In genomic region chr17:28224615-28225014, GRCm38 (mm10) we compare ENCODE assay signal across 12 mouse cellular contexts. TPM values are rescaled to one million over a fixed set of nuclear protein-coding genes. Genes with fewer than 3 reads are reported as not detected.
A peak's percentile ranks its signal among the peaks of the same experiment; 100 is the strongest.
DNase-seq lines count a peak whose midpoint lies in the region; ATAC-seq lines count a peak whose summit lies in the region.
"Had no signal": no experiment of that assay in that cellular context is flagged by ENCODE, and none has a peak within 500 bp of the region (broad histone marks: within the 10 kb centered on the region; RNA-seq: fewer than 3 reads in every experiment).

No protein-coding gene starts in this region.

- peaks cover 20% of the 10 kb centered on the region for H3K4me1 ChIP-seq in forebrain, embryonic 13.5 days
- peaks cover 11% of the 10 kb centered on the region; the same call in 1 of the 2 replicates for H3K4me1 ChIP-seq in forebrain, embryonic 11.5 days (replicated peaks; ENCODE audit: control insufficient read depth, insufficient read depth, low read length)
- peaks cover 15% of the 10 kb centered on the region for H3K4me1 ChIP-seq in kidney, embryonic 14.5 days (ENCODE audit: control insufficient read depth, insufficient read depth, low read length)

- no peak for DNase-seq in forebrain, embryonic 11.5 days (ENCODE audit: low spot score)
- no peak for DNase-seq in kidney, postnatal 14 days
- DNase-seq in urinary bladder, postnatal 14 days (ENCODE audit: low spot score), result peak; percentile 73
- DNase-seq in urinary bladder, postnatal 10 days (ENCODE audit: low spot score), result no peak
- no peak for DNase-seq in MN1 (ENCODE audit: low spot score)
- no peak for DNase-seq in spleen, adult 18-20 months

- ATAC-seq in forebrain, embryonic 13.5 days, result no peak
- no peak for ATAC-seq in forebrain, embryonic 11.5 days (replicated peaks; ENCODE audit: low FRiP score)
- no peak for ATAC-seq in kidney, embryonic 14.5 days (ENCODE audit: low FRiP score, low TSS enrichment)

- H3K27ac ChIP-seq in forebrain, embryonic 13.5 days, result peak overlapping the region; percentile 19; the same call in 1 of the 2 replicates
- H3K27ac ChIP-seq in forebrain, embryonic 11.5 days (ENCODE audit: low read depth, low read length), result no peak overlapping the region
- H3K27ac ChIP-seq in kidney, embryonic 14.5 days (ENCODE audit: low read depth, low read length), result 0 out of 2 replicates have a peak overlapping the region, but pooled peaks have one; percentile 19
- H3K27ac ChIP-seq: liver, embryonic 14.5 days had no signal

- no peaks in the 10 kb centered on the region for H3K9me3 ChIP-seq in forebrain, embryonic 13.5 days (replicated peaks)
- H3K9me3 ChIP-seq in forebrain, embryonic 11.5 days (ENCODE audit: control insufficient read depth, low read length), result no peaks in the 10 kb centered on the region; the same call in 1 of the 2 replicates
- no peaks in the 10 kb centered on the region for H3K9me3 ChIP-seq in kidney, embryonic 14.5 days (ENCODE audit: control insufficient read depth, low read length)
- H3K9me3 ChIP-seq: embryonic facial prominence, embryonic 12.5 days; heart, embryonic 12.5 days; hindbrain, embryonic 12.5 days had no signal

- 89% methylated on average over 10 of the region's 10 CpGs for WGBS in forebrain, embryonic 13.5 days
- 84% methylated on average over 10 of the region's 10 CpGs for WGBS in forebrain, embryonic 11.5 days
- 90% methylated on average over 10 of the region's 10 CpGs for WGBS in kidney, embryonic 14.5 days

- no peaks in the 10 kb centered on the region for H3K36me3 ChIP-seq in forebrain, embryonic 13.5 days (ENCODE audit: poor library complexity, severe bottlenecking)
- H3K36me3 ChIP-seq in forebrain, embryonic 11.5 days (ENCODE audit: control insufficient read depth, insufficient read depth, low read length), result no peaks in the 10 kb centered on the region
- no peaks in the 10 kb centered on the region for H3K36me3 ChIP-seq in kidney, embryonic 14.5 days (ENCODE audit: control insufficient read depth, insufficient read depth, low read length)
- H3K36me3 ChIP-seq: embryonic facial prominence, embryonic 12.5 days; heart, embryonic 12.5 days; hindbrain, embryonic 12.5 days had no signal

- H3K4me3 ChIP-seq in forebrain, embryonic 13.5 days, result no peak overlapping the region
- no peak overlapping the region for H3K4me3 ChIP-seq in forebrain, embryonic 11.5 days (ENCODE audit: low read depth, low read length)
- no peak overlapping the region for H3K4me3 ChIP-seq in kidney, embryonic 14.5 days (ENCODE audit: low read length)

- no peak overlapping the region for H3K4me2 ChIP-seq in forebrain, embryonic 13.5 days
- no peak overlapping the region for H3K4me2 ChIP-seq in forebrain, embryonic 11.5 days (ENCODE audit: low read depth, low read length, severe bottlenecking)
- no peak overlapping the region for H3K4me2 ChIP-seq in kidney, embryonic 14.5 days (replicated peaks; ENCODE audit: low read depth, low read length)

- no peak overlapping the region for H3K9ac ChIP-seq in forebrain, embryonic 13.5 days
- H3K9ac ChIP-seq in forebrain, embryonic 11.5 days (ENCODE audit: low read length), result no peak overlapping the region
- H3K9ac ChIP-seq in kidney, embryonic 14.5 days (ENCODE audit: low read depth, low read length), result no peak overlapping the region
- H3K9ac ChIP-seq: liver, embryonic 14.5 days had no signal

- H3K27me3 ChIP-seq in forebrain, embryonic 13.5 days, result no peaks in the 10 kb centered on the region
- no peaks in the 10 kb centered on the region; the same call in 1 of the 2 replicates for H3K27me3 ChIP-seq in forebrain, embryonic 11.5 days (ENCODE audit: control insufficient read depth, insufficient read depth, low read length)
- no peaks in the 10 kb centered on the region for H3K27me3 ChIP-seq in kidney, embryonic 14.5 days (ENCODE audit: control insufficient read depth, insufficient read depth, low read length)
- H3K27me3 ChIP-seq: hindbrain, embryonic 12.5 days had no signal

RNA-seq across cellular contexts. Expression of gene Ppard, which starts 7.9 kb away (rescaled TPM):
- polyA plus RNA-seq in forebrain, embryonic 13.5 days (2015; fragmentation: Nextera tagmentation; extraction: Ambion mirVana), result 1.4 and 1.8 TPM in 2 replicates
- 1.4 and 1.7 TPM in 2 replicates for polyA plus RNA-seq in forebrain, embryonic 11.5 days (2014; fragmentation: Nextera tagmentation; extraction: Ambion mirVana)
- polyA plus RNA-seq in kidney, embryonic 14.5 days (2014; fragmentation: Nextera tagmentation; extraction: Ambion mirVana), result 2.3 and 3.5 TPM in 2 replicates

RNA-seq across cellular contexts. Expression of gene Def6, which starts 17.0 kb away (rescaled TPM):
- 3.3 and 3.6 TPM in 2 replicates for polyA plus RNA-seq in forebrain, embryonic 13.5 days (2015; fragmentation: Nextera tagmentation; extraction: Ambion mirVana)
- polyA plus RNA-seq in forebrain, embryonic 11.5 days (2014; fragmentation: Nextera tagmentation; extraction: Ambion mirVana), result 2.2 and 2.5 TPM in 2 replicates
- polyA plus RNA-seq in kidney, embryonic 14.5 days (2014; fragmentation: Nextera tagmentation; extraction: Ambion mirVana), result 2.7 and 3.5 TPM in 2 replicates

RNA-seq across cellular contexts. Expression of gene Zfp523, which starts 47.7 kb away (rescaled TPM):
- polyA plus RNA-seq in forebrain, embryonic 13.5 days (2015; fragmentation: Nextera tagmentation; extraction: Ambion mirVana), result 32.7 and 34.5 TPM in 2 replicates
- polyA plus RNA-seq in forebrain, embryonic 11.5 days (2014; fragmentation: Nextera tagmentation; extraction: Ambion mirVana), result 37.8 and 40.2 TPM in 2 replicates
- 38.0 and 39.7 TPM in 2 replicates for polyA plus RNA-seq in kidney, embryonic 14.5 days (2014; fragmentation: Nextera tagmentation; extraction: Ambion mirVana)
